Mouse (Mus musculus) heart, adult 2 months (tissue): ENCODE results near the gene Fhad1. TPM values are rescaled to one million over a fixed set of nuclear protein-coding genes. Genes with fewer than 3 reads are reported as not detected.

Experiments used
- DNase-seq, 2 experiments: peaks; one replicate each; pipeline ENCODE4 v3.0.0; 2021
- H3K27ac ChIP-seq: fragments of 200-600 bp; 2 replicates; pipeline ENCODE4 v1.8.1; 2022
- H3K27me3 ChIP-seq: fragments of 200-500 bp; 2 replicates; pipeline ENCODE4 v1.6.1; 2012; ENCODE audit warnings: mild to moderate bottlenecking, low read length, inconsistent platforms, mixed read lengths; ENCODE audit not compliant: control insufficient read depth, insufficient read depth
- H3K36me3 ChIP-seq: fragments of 200-500 bp; 2 replicates; pipeline ENCODE4 v1.6.1; 2012; ENCODE audit warnings: low read length, inconsistent platforms; ENCODE audit not compliant: control insufficient read depth, insufficient read depth
- H3K4me1 ChIP-seq: fragments of 200-500 bp; 2 replicates; pipeline ENCODE4 v1.6.1; 2011; ENCODE audit warnings: low read length; ENCODE audit not compliant: control insufficient read depth, insufficient read depth
- H3K4me3 ChIP-seq: fragments of 200-600 bp; 2 replicates; pipeline ENCODE4 v1.8.1; 2022
- H3K79me2 ChIP-seq: fragments of 200-500 bp; replicated peaks from 2 replicates; pipeline ENCODE4 v1.6.1; 2012; ENCODE audit warnings: mild to moderate bottlenecking, inconsistent platforms, low read length, moderate library complexity, mixed read lengths; ENCODE audit not compliant: control insufficient read depth, insufficient read depth
- H3K9ac ChIP-seq: fragments of 200-500 bp; 2 replicates; pipeline ENCODE4 v1.6.1; 2012; ENCODE audit warnings: low read depth, mild to moderate bottlenecking, control low read depth, inconsistent platforms, low read length, mixed read lengths
- CTCF ChIP-seq: fragments of 200-600 bp; IDR thresholded peaks from 2 replicates; pipeline ENCODE4 v1.8.1; 2022; ENCODE audit warnings: antibody characterized with exemption, mild to moderate bottlenecking, moderate library complexity
- EP300 ChIP-seq: fragments of 200-500 bp; IDR thresholded peaks from 2 replicates; pipeline ENCODE4 v1.6.1; 2011; ENCODE audit warnings: low read depth, low read length, control low read depth; ENCODE audit not compliant: insufficient read depth
- POLR2A ChIP-seq: fragments of 200-500 bp; IDR thresholded peaks from 2 replicates; pipeline ENCODE4 v1.6.1; 2011; ENCODE audit warnings: mild to moderate bottlenecking, low read depth, low read length, control low read depth; ENCODE audit not compliant: insufficient read depth
- whole genome bisulfite sequencing: fragments of 180-500 bp; shearing (Covaris S2); methylation state at CpG from one replicate; pipeline ENCODE4 v1.1.7; 2018; 5-methylcytosine and 5-hydroxymethylcytosine counted together
- intact Hi-C: fragments of 180-260 bp; cut with DNase I; formaldehyde crosslinking; loops from one replicate; pipeline ENCODE4 v1.15.1; 2025
- polyA plus RNA-seq: library from polyadenylated mRNA; depleted of rRNA; stranded (reverse); fragments of >200 nt; gene quantifications from 2 replicates; pipeline ENCODE4 v1.2.3, GENCODE M21; 2012
- total RNA-seq, 2 experiments: library from RNA; stranded (reverse); gene quantifications; 2 replicates each; pipeline ENCODE4 v1.2.3; 2021

The Fhad1 gene
- total and polyA plus RNA-seq, 3 experiments = 0.47 to 0.55 (median 0.53) TPM

DNA sequence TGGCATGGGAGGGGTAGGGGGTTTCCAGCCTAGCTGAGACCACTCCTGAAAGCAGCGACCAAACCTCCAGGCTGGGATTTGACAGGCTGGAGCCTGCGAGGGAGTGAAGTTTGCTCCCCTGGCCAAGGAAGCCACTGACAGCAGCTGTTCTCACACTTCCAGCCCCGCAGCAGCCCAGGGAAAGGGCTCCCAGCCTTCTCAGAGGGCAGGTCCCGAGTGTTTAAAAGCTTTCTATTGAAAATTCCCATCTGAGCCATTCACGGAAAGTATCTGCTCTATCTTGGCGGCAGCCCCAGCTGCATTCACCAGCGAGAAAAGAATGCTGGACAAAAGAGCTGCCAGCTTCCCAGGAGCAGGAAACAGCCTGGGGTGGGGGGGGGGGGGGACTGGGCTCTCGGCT lies 114.9 kb downstream of the Fhad1 start:
- intact Hi-C loops = no loop called here
- no peak for TF ChIP-seq CTCF
- TF ChIP-seq EP300 = no peak
- TF ChIP-seq POLR2A = no peak
- Histone ChIP-seq H3K27me3 (no peaks in the 10 kb centered on the region), H3K79me2 (no peaks in the 10 kb centered on the region), H3K4me1 (peaks cover 2% of the 10 kb centered on the region; the same call in 1 of the 2 replicates), H3K4me3 (no peak overlapping the region), H3K9ac (no peak overlapping the region), H3K27ac (peak overlapping the region; percentile 4; the same call in 1 of the 2 replicates), H3K36me3 (no peaks in the 10 kb centered on the region)
- WGBS = 9% methylated on average over 8 of the region's 8 CpGs
- DNase-seq = peak; percentile 40 to 47

DNA sequence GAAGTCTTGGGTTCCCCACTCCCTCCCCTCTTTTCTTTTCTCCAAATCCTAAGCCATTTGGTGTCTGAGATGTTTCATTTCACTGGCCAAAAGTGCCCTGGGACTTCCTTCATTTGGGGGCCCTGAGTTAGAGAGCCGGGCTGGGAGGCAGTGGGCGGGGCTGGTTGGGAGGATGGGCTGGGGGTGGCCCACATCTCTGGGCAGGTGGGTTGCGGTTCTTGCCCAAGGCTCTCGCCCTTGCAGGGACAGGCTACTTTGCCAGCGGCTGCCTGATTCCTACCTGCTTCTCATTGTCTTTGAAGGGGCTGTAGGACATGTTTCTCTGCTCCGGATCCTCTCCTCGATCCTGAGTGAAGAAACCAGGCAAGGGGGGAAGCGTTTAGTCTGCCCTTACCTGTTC lies 116.0 kb downstream of the Fhad1 start:
- Histone ChIP-seq H3K9ac (no peak overlapping the region), H3K4me3 (no peak overlapping the region), H3K4me1 (peaks cover 2% of the 10 kb centered on the region; the same call in 1 of the 2 replicates), H3K36me3 (no peaks in the 10 kb centered on the region), H3K27ac (no peak overlapping the region), H3K27me3 (no peaks in the 10 kb centered on the region), H3K79me2 (no peaks in the 10 kb centered on the region)
- no peak for DNase-seq
- WGBS = 89% methylated on average over 8 of the region's 8 CpGs
- no peak for TF ChIP-seq POLR2A
- no peak for TF ChIP-seq CTCF
- TF ChIP-seq EP300 = no peak
- intact Hi-C loops = no loop called here

DNA sequence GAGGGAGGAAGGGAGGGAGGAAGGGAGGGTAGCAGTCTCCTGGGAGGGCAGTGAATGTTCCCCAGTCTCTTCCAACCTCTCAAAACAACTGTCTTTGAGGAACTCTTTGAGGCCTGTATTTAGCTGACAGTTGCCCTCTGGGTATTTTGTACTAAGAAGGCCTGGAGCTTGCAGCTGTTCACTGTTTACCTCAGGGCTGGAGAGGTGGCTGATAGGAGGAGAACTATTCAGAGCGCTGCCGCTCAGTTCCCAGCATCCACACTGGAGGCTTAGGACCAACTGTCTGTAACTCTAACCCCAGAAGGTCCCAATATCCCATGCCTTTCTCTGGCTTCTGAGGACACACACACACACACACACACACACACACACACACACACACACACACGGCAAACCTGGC lies 117.0 kb downstream of the Fhad1 start:
- Histone ChIP-seq H3K4me1 (peaks cover 2% of the 10 kb centered on the region; the same call in 1 of the 2 replicates), H3K36me3 (no peaks in the 10 kb centered on the region), H3K27me3 (no peaks in the 10 kb centered on the region), H3K27ac (no peak overlapping the region), H3K9ac (no peak overlapping the region), H3K79me2 (no peaks in the 10 kb centered on the region), H3K4me3 (no peak overlapping the region)
- DNase-seq = no peak
- 66% methylated on average over 3 of the region's 3 CpGs for WGBS
- TF ChIP-seq EP300 (no peak), POLR2A (no peak), CTCF (no peak)
- intact Hi-C loops = no loop called here

DNA sequence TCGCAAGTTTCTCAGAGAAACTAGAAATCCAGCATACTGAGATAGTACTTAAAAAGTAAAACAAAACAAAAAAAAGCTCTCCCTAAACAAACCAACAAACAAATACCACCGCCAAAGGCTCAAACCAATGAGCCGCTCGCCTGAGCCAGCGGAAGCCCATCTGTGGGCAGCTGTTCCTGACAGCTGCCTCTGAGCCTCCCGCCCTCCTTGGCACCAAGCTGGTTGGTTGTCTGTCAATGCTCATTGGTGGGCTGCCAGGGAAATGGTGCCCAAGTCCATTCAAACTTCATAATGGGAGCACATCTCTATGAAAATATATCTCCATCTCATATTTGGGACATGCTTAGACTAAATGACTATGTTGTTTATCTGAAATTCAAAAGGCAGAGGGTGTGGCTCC lies 117.7 kb downstream of the Fhad1 start:
- intact Hi-C loops = no loop called here
- peaks cover 2% of the 10 kb centered on the region; the same call in 1 of the 2 replicates for H3K4me1 ChIP-seq

DNA sequence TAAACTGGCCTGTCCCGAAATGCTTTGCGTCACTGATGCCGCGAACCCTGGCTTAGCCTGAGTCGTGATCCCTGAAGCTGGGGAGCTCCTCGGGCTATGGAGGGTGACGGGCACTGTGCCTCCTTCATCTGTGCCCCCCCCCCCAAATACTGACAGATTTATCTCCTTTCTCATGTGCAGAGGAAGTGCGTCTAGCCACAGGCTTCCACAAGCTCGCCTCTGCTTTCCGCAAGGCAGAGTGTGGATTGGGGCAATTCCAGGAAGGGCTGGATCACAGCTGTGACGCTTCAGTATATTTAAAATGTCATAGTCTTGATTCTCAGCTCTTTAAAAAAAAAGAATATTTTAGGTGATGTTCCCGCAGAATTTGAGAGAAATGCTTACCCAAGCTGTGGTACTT lies 119.1 kb downstream of the Fhad1 start:
- Histone ChIP-seq H3K4me1 (peaks cover 2% of the 10 kb centered on the region; the same call in 1 of the 2 replicates), H3K36me3 (no peaks in the 10 kb centered on the region), H3K9ac (no peak overlapping the region), H3K79me2 (no peaks in the 10 kb centered on the region), H3K4me3 (no peak overlapping the region), H3K27ac (no peak overlapping the region), H3K27me3 (no peaks in the 10 kb centered on the region)
- intact Hi-C loops = no loop called here
- WGBS = 49% methylated on average over 12 of the region's 12 CpGs
- DNase-seq = no peak
- TF ChIP-seq POLR2A = no peak
- TF ChIP-seq CTCF = no peak
- no peak for TF ChIP-seq EP300

More for the DNA sequence above, 117.7 kb downstream of the Fhad1 start:
- peak in 1 of 2 experiments; percentile 22 for DNase-seq
- H3K27me3 ChIP-seq = no peaks in the 10 kb centered on the region
- TF ChIP-seq EP300 (no peak), CTCF (no peak), POLR2A (no peak)
- no peaks in the 10 kb centered on the region for H3K36me3 ChIP-seq
- H3K27ac ChIP-seq = no peak overlapping the region
- no peaks in the 10 kb centered on the region for H3K79me2 ChIP-seq
- no peak overlapping the region for H3K4me3 ChIP-seq
- 88% methylated on average over 6 of the region's 6 CpGs for WGBS
- H3K9ac ChIP-seq = no peak overlapping the region

DNA sequence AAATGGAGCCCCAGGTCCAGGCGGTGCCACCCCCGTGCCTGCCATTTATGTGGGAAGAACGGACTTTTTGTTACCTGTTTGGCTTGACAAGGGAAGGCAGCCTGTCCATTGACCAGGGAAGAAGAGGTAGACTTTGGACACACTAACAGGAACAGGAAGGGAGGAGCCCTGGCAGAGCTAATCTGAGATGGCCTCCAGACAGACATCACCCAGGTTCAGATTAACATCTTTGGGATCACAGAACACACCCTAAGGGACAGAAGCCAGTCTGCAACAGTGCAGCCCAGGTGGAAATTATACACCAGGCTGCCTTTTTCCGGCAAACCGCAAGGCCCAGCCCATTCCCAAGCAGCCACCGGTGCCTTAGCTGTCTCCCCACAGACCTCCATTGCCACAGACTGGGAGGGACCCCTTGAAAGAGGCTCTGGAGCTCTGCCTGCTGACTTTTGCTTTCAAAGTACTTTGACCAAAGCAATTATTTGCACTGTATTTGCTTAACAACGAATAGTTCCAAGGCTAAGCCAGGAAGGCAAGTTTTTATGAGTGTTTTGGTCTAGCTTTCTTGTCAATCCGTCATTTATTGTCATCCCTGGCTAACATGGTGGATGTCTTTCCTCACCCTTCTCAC lies 121.6 kb downstream of the Fhad1 start:
- TF ChIP-seq EP300 (no peak), CTCF (no peak)
- intact Hi-C loops = no loop called here
- 87% methylated on average over 8 of the region's 8 CpGs for WGBS
- no peak overlapping the region for H3K27ac ChIP-seq
- no peaks in the 10 kb centered on the region for H3K36me3 ChIP-seq
- no peak overlapping the region for H3K4me3 ChIP-seq
- no peak for DNase-seq
- no peaks in the 10 kb centered on the region for H3K4me1 ChIP-seq
- H3K79me2 ChIP-seq = no peaks in the 10 kb centered on the region
- no peak overlapping the region for H3K9ac ChIP-seq
- H3K27me3 ChIP-seq = no peaks in the 10 kb centered on the region
